Mouse (Mus musculus) layer of hippocampus, adult 8-10 months (tissue): ENCODE data around the gene Zfp493. TPM values are rescaled to one million over a fixed set of nuclear protein-coding genes. Genes with fewer than 3 reads are reported as not detected.

Experiments
- total RNA-seq, 4 experiments: library from RNA; stranded (reverse); gene quantifications; 2 replicates each; pipeline ENCODE4 v1.2.4; 2022

The Zfp493 gene
- total RNA-seq, 4 experiments from 2014 or later: 3.5 to 7.2 (median 5.1) TPM

Other genes with a start within 250 kb of the Zfp493 start
- 10 to 100 TPM in 3 of 4 experiments, 1 to 10 TPM in 1; 9.4 to 12.5 (median 10.5) TPM for gene Zfp748, start 225.9 kb upstream of the Zfp493 start, total RNA-seq
- gene Zfp729b, start 170.0 kb upstream of the Zfp493 start, total RNA-seq: 10 to 100 TPM in 1 of 4 experiments, 1 to 10 TPM in 3; 8.7 to 10.2 (median 9.1) TPM
- 1 to 10 TPM in 3 of 4 experiments, not detected in 1; 1.1 to 2.5 (median 1.7) TPM for gene Gm49345, start 141.9 kb upstream of the Zfp493 start, total RNA-seq
- 10 to 100 TPM in 3 of 4 experiments, 1 to 10 TPM in 1; 9.2 to 12.6 (median 10.6) TPM for gene Zfp729a, start 141.9 kb upstream of the Zfp493 start, total RNA-seq
- gene Zfp738, start 92.6 kb upstream of the Zfp493 start, total RNA-seq: 10 to 100 TPM; 21.2 to 33.3 (median 30.4) TPM
- gene Zfp65, start 50.5 kb upstream of the Zfp493 start, total RNA-seq: 10 to 100 TPM; 12.4 to 20.6 (median 16.4) TPM
- 1 to 10 TPM; 4.5 to 7.8 (median 7.0) TPM for gene Zfp85, start 24.5 kb upstream of the Zfp493 start, total RNA-seq
- 1 to 10 TPM; 7.6 to 9.3 (median 8.5) TPM for gene Zfp273, start 34.0 kb downstream of the Zfp493 start, total RNA-seq
- 10 to 100 TPM; 10.6 to 13.8 (median 12.9) TPM for gene Gm10037, start 51.4 kb downstream of the Zfp493 start, total RNA-seq
- not detected for gene BC048507, start 83.6 kb downstream of the Zfp493 start, total RNA-seq